Mouse (Mus musculus) small intestine, adult 2 months (tissue): ENCODE data around the gene Ano8.

Experiments
- CTCF ChIP-seq: fragments of 200-500 bp; IDR thresholded peaks from 2 replicates; pipeline ENCODE4 v1.5.1; 2012; ENCODE audit warnings: low read depth, mild to moderate bottlenecking, control low read depth, inconsistent platforms, low read length, moderate library complexity, mixed read lengths; ENCODE audit not compliant: insufficient replicate concordance, insufficient read length; ENCODE audit errors: extremely low read depth
- POLR2A ChIP-seq: fragments of 200-500 bp; IDR thresholded peaks from 2 replicates; pipeline ENCODE4 v1.6.1; 2012; ENCODE audit warnings: low read depth, mild to moderate bottlenecking, control low read depth, inconsistent platforms, low read length, moderate library complexity

DNA sequence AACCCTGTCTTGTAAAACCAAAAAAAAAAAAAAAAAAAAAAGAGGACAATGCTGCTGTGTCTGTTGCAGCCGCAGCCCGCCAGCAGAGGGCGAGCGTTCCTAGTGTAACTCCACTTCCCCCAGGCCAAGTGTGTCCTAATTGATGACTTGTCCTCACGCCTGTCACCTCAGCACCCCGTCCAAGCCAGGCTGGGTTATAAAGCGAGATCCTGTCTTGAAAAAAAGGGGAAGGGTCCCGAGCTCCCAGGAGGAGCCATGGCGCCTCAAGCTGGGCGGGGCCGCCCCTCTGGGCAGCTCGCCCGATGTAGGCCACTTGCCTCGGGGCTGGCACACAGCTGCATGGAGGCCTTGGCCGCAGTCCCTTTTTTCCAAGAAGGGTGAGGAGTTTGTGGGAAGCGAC is 9.3 kb upstream of the Ano8 start:
- TF ChIP-seq POLR2A (no peak), CTCF (peak; percentile 73)
